In the genomic region with DNA sequence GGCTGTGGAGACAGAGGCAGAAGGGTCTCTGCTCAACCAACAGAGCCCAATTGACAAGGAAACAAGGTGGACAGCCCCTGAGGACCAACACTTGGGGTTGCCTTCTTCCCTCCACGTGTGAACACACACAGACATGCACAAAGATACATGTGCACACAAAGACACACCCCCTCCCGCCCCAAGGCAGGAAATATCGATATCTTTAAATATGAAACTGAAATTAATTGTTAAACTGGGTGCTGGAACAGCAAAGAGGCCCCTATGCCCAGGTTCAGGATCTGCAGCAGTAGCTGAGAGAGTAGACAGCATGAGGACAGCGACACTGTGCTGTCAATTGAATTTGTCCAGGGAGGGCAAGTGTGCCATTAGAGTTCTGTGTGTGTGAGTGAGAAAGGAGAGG, we compare ENCODE assay signal across 26 mouse cellular contexts. TPM values are rescaled to one million over a fixed set of nuclear protein-coding genes. Genes with fewer than 3 reads are reported as not detected.
A peak's percentile ranks its signal among the peaks of the same experiment; 100 is the strongest.
DNase-seq lines count a peak whose midpoint lies in the region; ATAC-seq and TF ChIP-seq lines count a peak whose summit lies in the region.
"Had no signal": no experiment of that assay in that cellular context is flagged by ENCODE, and none has a peak within 500 bp of the region (broad histone marks: within the 10 kb centered on the region; RNA-seq: fewer than 3 reads in every experiment).

No protein-coding gene starts in this region.

- no peaks in the 10 kb centered on the region for H3K27me3 ChIP-seq in intestine, postnatal 0 days (replicated peaks; ENCODE audit: control insufficient read depth, insufficient read depth, low read length)
- H3K27me3 ChIP-seq in intestine, embryonic 15.5 days (replicated peaks) = no peaks in the 10 kb centered on the region
- H3K27me3 ChIP-seq: CH12.LX; embryonic facial prominence, embryonic 13.5 days; embryonic facial prominence, embryonic 15.5 days; forebrain, embryonic 12.5 days; Patski had no signal

- DNase-seq in layer of hippocampus, adult 8-10 months (ENCODE audit: low spot score in 2 of 2) = no peak
- DNase-seq in spleen, postnatal 36 days (ENCODE audit: low spot score in 2 of 2) = no peak
- DNase-seq: adrenal gland, adult 2 months; adrenal gland, postnatal 10 days; adrenal gland, postnatal 25 days; cerebellum, adult 11 months; cerebellum, adult 18-20 months; cerebellum, adult 8-10 months; cerebellum, adult 9-11 months; cerebellum, postnatal 14 days; cerebellum, postnatal 36 days; embryo, embryonic 11 days had no signal

- 65% methylated on average over 4 of the region's 4 CpGs for WGBS in intestine, postnatal 0 days
- WGBS in intestine, embryonic 15.5 days = 84% methylated on average over 4 of the region's 4 CpGs

- H3K4me1 ChIP-seq in intestine, postnatal 0 days (replicated peaks; ENCODE audit: control insufficient read depth, insufficient read depth, low read length) = no peaks in the 10 kb centered on the region
- H3K4me1 ChIP-seq in intestine, embryonic 15.5 days (replicated peaks) = no peaks in the 10 kb centered on the region
- H3K4me1 ChIP-seq: embryonic facial prominence, embryonic 13.5 days; embryonic facial prominence, embryonic 15.5 days; forebrain, embryonic 10.5 days; forebrain, embryonic 12.5 days had no signal

- no peak overlapping the region for H3K4me2 ChIP-seq in intestine, postnatal 0 days (replicated peaks; ENCODE audit: low read depth)
- no peak overlapping the region for H3K4me2 ChIP-seq in intestine, embryonic 15.5 days (replicated peaks)
- H3K4me2 ChIP-seq: embryonic facial prominence, embryonic 13.5 days; embryonic facial prominence, embryonic 15.5 days; forebrain, embryonic 12.5 days had no signal

- no peak overlapping the region for H3K27ac ChIP-seq in intestine, postnatal 0 days (ENCODE audit: low read depth, low read length)
- no peak overlapping the region for H3K27ac ChIP-seq in intestine, embryonic 15.5 days
- H3K27ac ChIP-seq: embryonic facial prominence, embryonic 13.5 days; embryonic facial prominence, embryonic 15.5 days; forebrain, embryonic 10.5 days; forebrain, embryonic 12.5 days had no signal

- peaks cover 65% of the 10 kb centered on the region for H3K36me3 ChIP-seq in intestine, postnatal 0 days (ENCODE audit: control insufficient read depth, insufficient read depth)
- H3K36me3 ChIP-seq in intestine, embryonic 15.5 days = peaks cover 14% of the 10 kb centered on the region

- H3K9ac ChIP-seq in intestine, postnatal 0 days (ENCODE audit: low read depth, low read length) = no peak overlapping the region
- no peak overlapping the region for H3K9ac ChIP-seq in intestine, embryonic 15.5 days
- H3K9ac ChIP-seq: embryonic facial prominence, embryonic 13.5 days; embryonic facial prominence, embryonic 15.5 days; forebrain, embryonic 12.5 days had no signal

- no peak overlapping the region for H3K4me3 ChIP-seq in intestine, postnatal 0 days (ENCODE audit: low read depth, low read length)
- no peak overlapping the region for H3K4me3 ChIP-seq in intestine, embryonic 15.5 days (replicated peaks)
- H3K4me3 ChIP-seq: embryonic facial prominence, embryonic 13.5 days; embryonic facial prominence, embryonic 15.5 days; erythroblast, embryonic 14.5 days; forebrain, embryonic 10.5 days; forebrain, embryonic 12.5 days had no signal

- ATAC-seq in intestine, postnatal 0 days = no peak
- ATAC-seq in intestine, embryonic 15.5 days = no peak
- ATAC-seq in activated CD4-positive, CD25-positive, alpha-beta regulatory T cell, adult 4 months = peak; percentile 56
- ATAC-seq in inflammation-experienced regulatory T-cells, adult 6 months = peak; percentile 50
- ATAC-seq: forebrain, embryonic 14.5 days; forebrain, embryonic 16.5 days; Patski had no signal

- TF ChIP-seq CTCF in intestine, postnatal 0 days (IDR thresholded peaks at IDR 0.05; ENCODE audit: low read depth) = peak; percentile 19

- no peaks in the 10 kb centered on the region for H3K9me3 ChIP-seq in intestine, postnatal 0 days (ENCODE audit: control insufficient read depth)
- H3K9me3 ChIP-seq in intestine, embryonic 15.5 days = no peaks in the 10 kb centered on the region
- H3K9me3 ChIP-seq: embryonic facial prominence, embryonic 13.5 days; embryonic facial prominence, embryonic 15.5 days; forebrain, embryonic 10.5 days; forebrain, embryonic 12.5 days; G1E had no signal

RNA-seq across cellular contexts. Expression of a gene that starts 45.6 kb away (rescaled TPM):
- polyA plus RNA-seq in intestine, postnatal 0 days (2015; fragmentation: Nextera tagmentation; extraction: Ambion mirVana) = 0.50 and 0.69 TPM in 2 replicates
- 2.3 and 2.4 TPM in 2 replicates for polyA plus RNA-seq in intestine, embryonic 15.5 days (2015; fragmentation: Nextera tagmentation; extraction: Ambion mirVana)
- polyA plus RNA-seq in activated CD4-positive, CD25-positive, alpha-beta regulatory T cell, adult 4 months (2017; shearing (Covaris generic)) = 1 to 10 TPM; 1.5 to 2.0 TPM
- polyA plus RNA-seq in inflammation-experienced regulatory T-cells, adult 6 months (2017; shearing (Covaris generic)) = 1 to 10 TPM in 2 of 3 experiments, under 1 TPM in 1; 0.87 to 1.7 (median 1.3) TPM
- 10 to 100 TPM; 25.8 to 38.3 (median 30.7) TPM for total RNA-seq in layer of hippocampus, adult 8-10 months (2022)

Comparison
In these comparisons a context has a peak if more than half of its experiments do, and no peak if none do; other contexts are left out.
1. ATAC-seq: peak in activated CD4-positive, CD25-positive, alpha-beta regulatory T cell, adult 4 months (single experiment) and inflammation-experienced regulatory T-cells, adult 6 months (single experiment); none in intestine, postnatal 0 days (single experiment) and intestine, embryonic 15.5 days (single experiment).